Mouse (Mus musculus): ENCODE measurements around the gene Slamf9. TPM values are rescaled to one million over a fixed set of nuclear protein-coding genes. Genes with fewer than 3 reads are reported as not detected.

The Slamf9 gene
- total and polyA plus RNA-seq, 3 experiments = 0.38 TPM; not detected in 2

DNA sequence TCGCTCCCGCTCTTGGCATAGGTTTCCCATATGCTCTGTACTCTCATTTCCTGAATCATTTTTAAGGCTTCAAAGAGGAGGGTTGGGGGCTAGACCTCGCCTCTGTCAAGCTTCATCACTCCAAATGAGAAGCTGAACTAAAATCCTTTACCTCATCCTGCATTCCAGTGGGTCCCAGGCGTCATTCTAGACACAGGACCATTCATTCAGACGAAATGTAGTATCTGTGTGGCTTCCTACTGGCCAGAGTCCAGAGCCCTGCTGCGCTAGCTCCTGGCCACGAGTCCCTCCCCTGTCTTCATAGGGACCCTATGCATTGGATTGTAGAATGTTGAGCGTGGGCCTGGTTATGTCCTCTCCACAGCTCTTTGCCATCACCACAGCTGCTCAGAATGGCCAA is 29.6 kb downstream of the Slamf9 start:
- no peak for DNase-seq (ENCODE audit: low read depth, low spot score)
- Histone ChIP-seq H3K27ac (ENCODE audit: control insufficient read depth, low read depth, low read length) (no peak overlapping the region), H3K9ac (ENCODE audit: control insufficient read depth, low read depth, low read length, poor library complexity, severe bottlenecking) (no peak overlapping the region), H3K9me3 (replicated peaks; ENCODE audit: insufficient read depth, low read length) (no peaks in the 10 kb centered on the region), H3K27me3 (ENCODE audit: control insufficient read depth in 1 of 2, insufficient read depth in 2 of 2, low read length in 2 of 2) (no peaks in the 10 kb centered on the region), H3K36me3 (ENCODE audit: control insufficient read depth in 1 of 2, insufficient read depth in 2 of 2, low read length in 2 of 2) (peaks cover 0 to 42% of the 10 kb centered on the region in 2 experiments; a peak in 2 of 4 replicates), H3K4me3 (ENCODE audit: control insufficient read depth in 1 of 2, insufficient read depth in 1 of 2, low read depth in 2 of 2, low read length in 2 of 2) (no peak overlapping the region), H3K4me1 (ENCODE audit: control insufficient read depth in 1 of 2, insufficient read depth in 2 of 2, low read length in 2 of 2) (peaks cover 15 to 54% of the 10 kb centered on the region in 2 experiments), H3K79me2 (ENCODE audit: control insufficient read depth, insufficient read depth, low read length, poor library complexity) (peaks cover 43% of the 10 kb centered on the region)
- no peak for TF ChIP-seq MYB (IDR thresholded peaks at IDR 0.05; ENCODE audit: low read depth, low read length)
- TF ChIP-seq BHLHE40 (IDR thresholded peaks at IDR 0.05; ENCODE audit: borderline replicate concordance, low read depth, low read length) = no peak
- no peak for TF ChIP-seq CHD1 (IDR thresholded peaks at IDR 0.05; ENCODE audit: low read depth, low read length)
- no peak for TF ChIP-seq E2F4 (IDR thresholded peaks at IDR 0.05; ENCODE audit: borderline replicate concordance, low read depth, low read length)
- TF ChIP-seq MAZ (IDR thresholded peaks at IDR 0.05; ENCODE audit: low read depth, low read length) = no peak

GRCm38 (mm10) chr1:172507001-172507400 is 31.8 kb downstream of the Slamf9 start:
- Histone ChIP-seq H3K4me3 (ENCODE audit: control insufficient read depth in 1 of 2, insufficient read depth in 1 of 2, low read depth in 2 of 2, low read length in 2 of 2) (no peak overlapping the region), H3K4me1 (ENCODE audit: control insufficient read depth in 1 of 2, insufficient read depth in 2 of 2, low read length in 2 of 2) (peaks cover 13 to 44% of the 10 kb centered on the region in 2 experiments), H3K36me3 (ENCODE audit: control insufficient read depth in 1 of 2, insufficient read depth in 2 of 2, low read length in 2 of 2) (peaks cover 0 to 34% of the 10 kb centered on the region in 2 experiments; a peak in 2 of 4 replicates), H3K9ac (ENCODE audit: control insufficient read depth, low read depth, low read length, poor library complexity, severe bottlenecking) (no peak overlapping the region), H3K9me3 (replicated peaks; ENCODE audit: insufficient read depth, low read length) (no peaks in the 10 kb centered on the region), H3K27ac (ENCODE audit: control insufficient read depth, low read depth, low read length) (no peak overlapping the region), H3K27me3 (ENCODE audit: control insufficient read depth in 1 of 2, insufficient read depth in 2 of 2, low read length in 2 of 2) (no peaks in the 10 kb centered on the region), H3K79me2 (ENCODE audit: control insufficient read depth, insufficient read depth, low read length, poor library complexity) (peaks cover 24% of the 10 kb centered on the region)
- TF ChIP-seq UBTF (IDR thresholded peaks at IDR 0.05; ENCODE audit: borderline replicate concordance, insufficient read depth, low read depth, low read length) (no peak), GABPA (IDR thresholded peaks at IDR 0.05; ENCODE audit: low read depth, low read length) (no peak), MYC (IDR thresholded peaks at IDR 0.05; ENCODE audit: low read depth, low read length) (no peak), TCF12 (IDR thresholded peaks at IDR 0.05; ENCODE audit: low read depth, low read length) (no peak), RCOR1 (IDR thresholded peaks at IDR 0.05; ENCODE audit: low read depth, low read length) (no peak), POLR2AphosphoS2 (IDR thresholded peaks at IDR 0.05; ENCODE audit: low read length) (no peak), CHD2 (IDR thresholded peaks at IDR 0.05; ENCODE audit: low read length) (no peak), CTCF (IDR thresholded peaks at IDR 0.05 in 2 of 3, conservative IDR thresholded peaks at IDR 0.05 in 1 of 3; ENCODE audit: control insufficient read depth in 1 of 3, insufficient read depth in 1 of 3, low read depth in 2 of 3, low read length in 3 of 3, poor library complexity in 1 of 3, severe bottlenecking in 1 of 3) (no peak), SIN3A (IDR thresholded peaks at IDR 0.05; ENCODE audit: low read length) (no peak), CHD1 (IDR thresholded peaks at IDR 0.05; ENCODE audit: low read depth, low read length) (no peak), ETS1 (IDR thresholded peaks at IDR 0.05; ENCODE audit: low read depth, low read length) (no peak)
- no peak for DNase-seq (ENCODE audit: low read depth, low spot score)

DNA sequence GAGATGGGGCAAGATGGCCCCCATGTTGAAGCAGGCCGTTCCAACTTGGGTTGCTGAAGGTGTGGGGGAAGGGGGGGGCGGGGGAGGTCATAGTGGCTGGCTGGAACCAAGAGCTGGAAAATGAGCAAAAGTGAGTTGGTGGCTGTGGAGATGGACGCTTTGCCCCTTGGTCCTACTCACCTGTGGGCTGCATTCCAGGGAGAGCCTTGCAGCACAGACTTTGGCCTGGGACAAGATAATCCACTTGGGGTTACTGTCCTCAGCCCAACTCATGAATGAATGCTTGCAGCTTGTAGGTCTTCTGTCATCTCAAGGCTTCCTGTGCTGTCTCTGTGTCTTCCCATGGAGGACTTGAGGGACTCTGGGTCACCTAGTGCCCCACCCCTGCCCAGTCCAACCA is 32.5 kb downstream of the Slamf9 start:
- no peak for TF ChIP-seq RCOR1 (IDR thresholded peaks at IDR 0.05; ENCODE audit: low read depth, low read length)
- Histone ChIP-seq H3K27ac (ENCODE audit: control insufficient read depth, low read depth, low read length) (peak overlapping the region; percentile 25), H3K4me1 (ENCODE audit: control insufficient read depth in 1 of 2, insufficient read depth in 2 of 2, low read length in 2 of 2) (peaks cover 9 to 42% of the 10 kb centered on the region in 2 experiments), H3K27me3 (ENCODE audit: control insufficient read depth in 1 of 2, insufficient read depth in 2 of 2, low read length in 2 of 2) (no peaks in the 10 kb centered on the region), H3K9me3 (replicated peaks; ENCODE audit: insufficient read depth, low read length) (no peaks in the 10 kb centered on the region), H3K79me2 (ENCODE audit: control insufficient read depth, insufficient read depth, low read length, poor library complexity) (peaks cover 17% of the 10 kb centered on the region), H3K4me3 (ENCODE audit: control insufficient read depth in 1 of 2, insufficient read depth in 1 of 2, low read depth in 2 of 2, low read length in 2 of 2) (no peak overlapping the region), H3K36me3 (ENCODE audit: control insufficient read depth in 1 of 2, insufficient read depth in 2 of 2, low read length in 2 of 2) (peaks cover 0 to 28% of the 10 kb centered on the region in 2 experiments; a peak in 2 of 4 replicates), H3K9ac (ENCODE audit: control insufficient read depth, low read depth, low read length, poor library complexity, severe bottlenecking) (no peak overlapping the region)
- peak; percentile 35 for DNase-seq (ENCODE audit: low read depth, low spot score)

Measured in MEL (cell line).